Mouse (Mus musculus) heart, embryonic 13.5 days (tissue): ENCODE results near the gene Ambp. TPM values are rescaled to one million over a fixed set of nuclear protein-coding genes. Genes with fewer than 3 reads are reported as not detected.

ENCODE experiments used
- ATAC-seq: fragments of 200-750 bp; cut with Nextera tagmentation; 2 replicates; pipeline ENCODE4 v1.8.0; 2017; ENCODE audit warnings: moderate TSS enrichment; ENCODE audit not compliant: insufficient number of reproducible peaks, low FRiP score, low TSS enrichment; ENCODE audit errors: extremely low read depth
- H3K27ac ChIP-seq: fragments of 300-500 bp; sonication (generic); replicated peaks from 2 replicates; pipeline ENCODE4 v1.5.1; 2015; ENCODE audit warnings: moderate library complexity, mild to moderate bottlenecking, inconsistent platforms
- H3K27me3 ChIP-seq: fragments of 300-500 bp; sonication (generic); replicated peaks from 2 replicates; pipeline ENCODE4 v1.6.1; 2015; ENCODE audit warnings: mild to moderate bottlenecking, inconsistent platforms
- H3K36me3 ChIP-seq: fragments of 300-500 bp; sonication (generic); 2 replicates; pipeline ENCODE4 v1.6.1; 2015; ENCODE audit warnings: mild to moderate bottlenecking, inconsistent platforms
- H3K4me1 ChIP-seq: fragments of 300-500 bp; sonication (generic); 2 replicates; pipeline ENCODE4 v1.6.1; 2015; ENCODE audit warnings: inconsistent platforms
- H3K4me2 ChIP-seq: fragments of 300-500 bp; sonication (generic); 2 replicates; pipeline ENCODE4 v1.6.1; 2015; ENCODE audit warnings: inconsistent platforms, mild to moderate bottlenecking, moderate library complexity
- H3K4me3 ChIP-seq: fragments of 300-500 bp; sonication (generic); 2 replicates; pipeline ENCODE4 v1.5.1; 2015; ENCODE audit warnings: moderate library complexity, mild to moderate bottlenecking, inconsistent platforms
- H3K9ac ChIP-seq: fragments of 300-500 bp; sonication (generic); 2 replicates; pipeline ENCODE4 v1.6.1; 2015; ENCODE audit warnings: inconsistent platforms, mild to moderate bottlenecking, moderate library complexity
- H3K9me3 ChIP-seq: fragments of 300-500 bp; sonication (generic); 2 replicates; pipeline ENCODE4 v1.6.1; 2016; ENCODE audit warnings: inconsistent platforms
- WGBS: fragments of 180-500 bp; shearing (Covaris S2); methylation state at CpG from one replicate; pipeline ENCODE4 v1.1.7; 2015; ENCODE audit warnings: mixed read lengths; 5-methylcytosine and 5-hydroxymethylcytosine counted together
- polyA plus RNA-seq: library from polyadenylated mRNA; unstranded; fragments of >200 nt; fragmentation: Nextera tagmentation; extraction: Ambion mirVana; gene quantifications from 2 replicates; pipeline ENCODE4 v1.2.1, GENCODE M21; 2015

The Ambp gene
- 3.2 and 26.2 TPM in 2 replicates for polyA plus RNA-seq

DNA sequence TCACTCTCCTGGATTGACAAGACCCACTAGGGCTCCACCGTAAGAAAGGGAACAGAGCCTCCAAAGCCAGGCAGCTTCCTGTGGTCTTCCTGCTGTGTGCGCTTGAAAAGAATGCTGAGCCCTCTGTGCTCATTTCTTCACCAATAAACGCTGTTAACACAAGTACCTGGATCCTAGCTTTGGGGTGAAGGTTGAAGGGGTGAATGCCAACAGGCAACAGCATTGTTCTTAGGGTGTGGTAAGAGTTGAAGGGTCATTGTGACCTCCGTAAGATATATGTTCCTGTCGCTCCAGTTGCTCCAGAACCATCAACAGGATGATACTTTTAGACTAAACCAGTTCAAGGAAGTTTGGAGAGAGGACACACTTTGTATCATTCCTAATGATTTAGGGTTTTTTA is at the start of gene Ambp:
TSS of gene Ambp (minus strand) at position 101 of the 400 bp plus-strand sequence.
- 58% methylated on average over 5 of the region's 5 CpGs for WGBS
- Histone ChIP-seq H3K4me2 (no peak within 1 kb of the TSS), H3K36me3 (no peaks in the 10 kb centered on the region), H3K4me3 (no peak within 1 kb of the TSS), H3K27me3 (peaks cover 7% of the 10 kb centered on the region; the same call in 1 of the 2 replicates), H3K9me3 (no peaks in the 10 kb centered on the region), H3K27ac (no peak within 1 kb of the TSS), H3K9ac (no peak within 1 kb of the TSS), H3K4me1 (no peaks in the 10 kb centered on the region; the same call in 1 of the 2 replicates)
- ATAC-seq, result no peak

DNA sequence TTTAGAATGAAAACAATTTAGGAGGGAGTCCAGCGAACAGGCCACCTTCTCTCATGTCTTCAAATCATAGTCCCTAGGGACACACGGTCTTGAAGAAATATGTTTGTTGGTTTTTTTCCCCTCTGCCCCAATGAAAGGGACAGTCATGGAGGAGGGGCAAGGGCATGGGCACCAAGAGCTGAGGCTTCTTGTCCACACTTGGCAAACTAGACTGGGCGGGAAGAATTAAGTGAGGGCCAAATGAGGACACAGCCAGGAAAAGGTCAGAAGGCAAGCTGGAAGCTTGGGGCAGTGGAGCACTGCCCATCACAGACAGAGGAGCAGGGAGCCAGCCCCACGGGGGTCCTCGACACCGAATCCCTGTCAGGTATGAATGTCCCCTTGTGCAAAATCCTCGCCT is 49.3 kb upstream of the Ambp start:
- ATAC-seq, result no peak
- H3K4me2 ChIP-seq, result no peak overlapping the region
- WGBS, result 78% methylated on average over 7 of the region's 7 CpGs

DNA sequence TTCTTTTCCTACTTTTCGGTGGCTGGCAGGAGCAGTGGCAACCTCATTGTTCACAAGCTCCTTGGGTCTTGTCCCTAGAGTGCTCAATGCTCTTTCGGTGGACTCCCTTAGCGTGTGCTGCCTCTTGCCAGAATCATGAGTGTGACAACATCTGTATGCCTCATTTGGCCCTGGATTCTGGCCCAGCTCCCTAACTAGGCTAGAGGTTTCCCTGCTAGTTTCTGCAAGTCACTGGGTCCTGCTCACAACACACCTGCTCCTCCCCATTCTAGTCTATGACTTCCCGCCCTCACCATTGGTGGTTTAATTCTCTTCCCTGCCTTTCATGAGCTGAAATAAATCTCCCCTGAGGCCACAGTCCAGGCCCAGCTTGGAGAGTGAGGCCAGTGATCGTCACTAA is 44.8 kb upstream of the Ambp start:
- Histone ChIP-seq H3K4me2 (no peak overlapping the region), H3K9ac (no peak overlapping the region), H3K9me3 (no peaks in the 10 kb centered on the region), H3K4me3 (no peak overlapping the region), H3K27ac (no peak overlapping the region), H3K36me3 (no peaks in the 10 kb centered on the region), H3K4me1 (no peaks in the 10 kb centered on the region), H3K27me3 (no peaks in the 10 kb centered on the region)
- 83% methylated on average over 5 of the region's 5 CpGs for WGBS
- no peak for ATAC-seq

More for the DNA sequence above, 49.3 kb upstream of the Ambp start:
- no peak overlapping the region for H3K4me3 ChIP-seq
- H3K4me1 ChIP-seq, result peaks cover 29% of the 10 kb centered on the region
- H3K9me3 ChIP-seq, result no peaks in the 10 kb centered on the region
- no peaks in the 10 kb centered on the region for H3K27me3 ChIP-seq
- no peak overlapping the region for H3K27ac ChIP-seq
- no peak overlapping the region for H3K9ac ChIP-seq
- no peaks in the 10 kb centered on the region for H3K36me3 ChIP-seq

DNA sequence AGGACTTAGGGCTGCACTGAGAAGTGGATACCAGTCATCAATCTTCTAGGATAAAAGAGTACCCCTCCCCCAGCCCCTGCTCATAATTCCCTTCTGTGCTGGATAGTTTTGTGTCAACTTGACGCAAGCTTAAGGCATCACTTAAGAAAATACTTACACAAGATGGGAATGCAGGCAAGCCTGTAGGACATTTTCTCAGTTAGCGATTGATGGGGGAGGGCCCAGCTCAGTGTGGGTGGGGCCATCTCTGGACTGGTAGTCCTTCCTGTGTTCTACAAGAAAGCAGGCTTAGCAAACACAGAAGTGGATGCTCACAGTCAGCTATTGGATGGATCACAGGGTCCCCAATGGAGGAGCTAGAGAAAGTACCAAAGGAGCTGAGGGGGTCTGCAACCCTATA is 39.8 kb upstream of the Ambp start:
- H3K27ac ChIP-seq, result no peak overlapping the region
- H3K27me3 ChIP-seq, result peaks cover 7% of the 10 kb centered on the region; the same call in 1 of the 2 replicates
- no peak overlapping the region for H3K4me2 ChIP-seq
- H3K9ac ChIP-seq, result no peak overlapping the region
- 69% methylated on average over 2 of the region's 2 CpGs for WGBS
- H3K36me3 ChIP-seq, result no peaks in the 10 kb centered on the region
- no peaks in the 10 kb centered on the region for H3K9me3 ChIP-seq
- peaks cover 8% of the 10 kb centered on the region for H3K4me1 ChIP-seq
- H3K4me3 ChIP-seq, result no peak overlapping the region
- ATAC-seq, result no peak

DNA sequence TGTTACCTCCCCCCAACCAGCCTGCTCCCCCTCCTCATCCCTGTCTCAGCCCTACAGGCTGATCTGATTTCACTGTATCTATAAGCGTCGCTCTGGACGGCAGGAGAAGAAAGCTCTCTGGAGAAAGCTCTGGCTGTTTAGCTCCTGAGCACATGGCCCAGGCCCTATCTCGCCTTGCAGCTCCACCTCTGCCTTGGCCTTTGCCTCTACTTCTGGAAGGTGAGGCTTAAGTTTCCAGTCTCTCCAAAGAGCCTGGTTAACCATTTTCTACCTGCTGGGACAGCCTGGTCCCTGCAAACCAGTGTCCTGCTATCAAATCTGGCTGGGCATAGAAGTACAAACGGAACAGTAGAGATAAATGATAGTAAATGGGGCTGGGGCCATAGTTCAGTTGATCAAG is 37.0 kb upstream of the Ambp start:
- no peak overlapping the region for H3K4me2 ChIP-seq
- H3K27me3 ChIP-seq, result peaks cover 7% of the 10 kb centered on the region; the same call in 1 of the 2 replicates
- 38% methylated on average over 5 of the region's 5 CpGs for whole genome bisulfite sequencing
- no peak overlapping the region for H3K9ac ChIP-seq
- H3K4me3 ChIP-seq, result no peak overlapping the region
- no peak for ATAC-seq
- no peaks in the 10 kb centered on the region for H3K36me3 ChIP-seq
- H3K4me1 ChIP-seq, result peaks cover 14% of the 10 kb centered on the region
- no peaks in the 10 kb centered on the region for H3K9me3 ChIP-seq
- no peak overlapping the region for H3K27ac ChIP-seq

DNA sequence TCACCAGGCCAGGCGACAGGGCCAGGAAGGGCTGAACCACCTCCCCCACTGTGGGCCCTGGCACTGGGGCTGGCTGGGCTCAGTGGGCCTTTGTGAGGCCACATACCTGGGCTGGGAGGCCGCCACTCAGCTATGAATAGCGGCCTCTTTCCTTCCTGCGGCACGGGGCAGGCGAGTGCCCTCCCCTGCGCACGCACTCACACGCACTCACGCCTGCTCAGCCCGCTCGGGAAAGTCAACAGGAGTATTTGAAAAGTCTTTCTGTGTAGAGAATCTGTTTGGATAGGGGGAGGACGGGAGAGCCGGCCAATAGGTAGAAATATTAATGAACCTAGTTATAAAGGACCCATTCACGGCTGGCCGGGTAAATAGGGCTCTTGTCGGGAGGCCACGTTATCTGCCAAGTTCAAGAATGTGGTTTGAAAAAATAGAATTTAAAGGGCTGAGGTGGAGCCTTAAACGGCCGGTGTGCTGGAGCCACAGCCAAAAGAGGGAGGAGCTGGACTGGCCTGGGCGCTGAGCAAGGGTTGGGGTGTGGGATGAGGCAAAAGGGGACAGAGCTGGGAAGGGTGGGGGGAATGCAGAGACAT is 31.8 kb upstream of the Ambp start:
- 43% methylated on average over 21 of the region's 21 CpGs for WGBS
- peak; percentile 33; the same call in 1 of the 2 replicates for ATAC-seq
- peak overlapping the region; percentile 42 for H3K4me2 ChIP-seq

DNA sequence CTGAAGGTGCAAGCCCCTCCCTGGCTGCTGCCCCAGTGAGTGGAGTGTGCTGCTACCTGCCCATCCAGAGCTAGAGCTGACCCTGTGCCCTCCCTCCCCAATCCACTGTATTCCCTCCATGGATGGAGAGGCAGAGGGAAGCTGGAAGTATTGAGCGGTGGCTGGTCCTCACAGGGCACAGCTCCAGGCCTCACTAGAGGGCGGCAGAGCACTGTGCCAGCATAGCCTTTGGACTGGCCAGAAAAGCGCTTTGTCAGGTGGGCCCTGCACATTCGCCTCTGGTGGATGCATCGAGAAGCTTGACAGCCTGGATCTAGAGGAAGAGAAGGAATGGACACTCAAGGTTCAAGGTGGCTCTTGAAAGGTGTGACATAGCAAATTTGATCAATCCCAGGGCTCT is 27.0 kb upstream of the Ambp start:
- Histone ChIP-seq H3K4me2 (no peak overlapping the region), H3K27me3 (peaks cover 15% of the 10 kb centered on the region), H3K9ac (no peak overlapping the region), H3K9me3 (no peaks in the 10 kb centered on the region), H3K27ac (no peak overlapping the region), H3K4me3 (no peak overlapping the region), H3K4me1 (peaks cover 16% of the 10 kb centered on the region), H3K36me3 (no peaks in the 10 kb centered on the region)
- 5% methylated on average over 5 of the region's 5 CpGs for WGBS
- no peak for ATAC-seq

More for the DNA sequence above, 31.8 kb upstream of the Ambp start:
- Histone ChIP-seq H3K9me3 (no peaks in the 10 kb centered on the region), H3K27me3 (peaks cover 23% of the 10 kb centered on the region), H3K4me1 (peaks cover 26% of the 10 kb centered on the region), H3K4me3 (no peak overlapping the region), H3K9ac (0 out of 2 replicates have a peak overlapping the region, but pooled peaks have one; percentile 12), H3K27ac (peak overlapping the region; percentile 56), H3K36me3 (no peaks in the 10 kb centered on the region)

DNA sequence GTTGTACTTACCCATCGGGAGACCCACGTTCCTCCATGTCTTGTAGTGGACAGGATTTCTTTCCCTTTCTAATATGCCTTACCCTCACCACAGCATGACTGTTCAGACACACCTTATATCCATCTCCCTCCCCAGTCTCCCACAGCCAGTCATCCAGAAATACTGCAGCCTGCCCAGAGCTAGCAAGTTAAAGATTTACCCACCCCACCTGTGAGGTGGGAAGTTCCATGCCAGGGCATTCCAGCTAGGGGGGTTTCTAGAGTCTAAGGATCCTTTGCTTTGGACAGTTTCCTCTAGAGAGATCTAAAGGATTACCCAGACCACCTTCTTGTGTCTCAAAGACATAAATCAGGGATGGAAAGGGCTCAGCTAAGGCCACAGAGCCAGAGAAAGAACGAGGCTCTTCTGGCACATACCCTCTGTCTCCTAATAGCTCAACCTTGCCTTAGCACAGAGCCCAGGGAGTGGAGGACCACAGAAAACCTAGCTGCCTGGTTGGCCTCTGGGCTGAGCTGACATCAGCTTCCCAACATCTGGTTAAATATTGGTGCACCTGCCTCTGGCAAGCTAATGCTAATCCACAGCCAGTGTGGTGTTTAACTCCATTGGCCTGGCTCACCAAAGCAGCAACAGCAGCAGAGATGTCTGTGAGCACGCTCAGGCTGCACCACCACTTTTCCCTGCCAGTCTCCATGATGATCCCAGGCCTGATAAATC is 17.5 kb upstream of the Ambp start, which contains the start of gene Kif12:
TSS of gene Kif12 (minus strand) at position 163 of the 717 bp plus-strand sequence.
- no peak within 1 kb of the TSS for H3K27ac ChIP-seq

DNA sequence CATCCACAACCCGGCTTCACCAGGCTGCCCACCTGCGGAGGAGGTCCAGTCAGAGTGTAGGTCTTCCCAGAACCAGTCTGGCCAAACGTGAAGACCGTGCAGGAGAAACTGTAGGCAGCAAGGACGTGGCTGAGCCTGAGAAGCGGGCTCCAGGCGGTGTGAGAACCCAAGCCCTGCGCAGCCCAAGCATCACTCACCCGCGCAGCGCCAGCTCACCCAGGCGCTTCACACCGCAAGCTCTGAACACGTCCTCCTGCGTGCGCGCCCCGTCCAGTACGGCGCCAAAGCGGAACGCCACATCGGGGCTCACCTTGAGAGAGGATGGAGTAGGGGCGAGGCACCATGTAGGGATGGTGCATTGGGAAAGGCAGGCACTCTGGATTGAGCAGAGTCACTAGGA is 16.5 kb upstream of the Ambp start:
- Histone ChIP-seq H3K27ac (no peak overlapping the region), H3K4me1 (no peaks in the 10 kb centered on the region), H3K4me2 (no peak overlapping the region), H3K4me3 (no peak overlapping the region), H3K36me3 (no peaks in the 10 kb centered on the region), H3K9me3 (no peaks in the 10 kb centered on the region), H3K9ac (no peak overlapping the region), H3K27me3 (peaks cover 66% of the 10 kb centered on the region)
- 32% methylated on average over 24 of the region's 24 CpGs for WGBS
- no peak for ATAC-seq

More for the DNA sequence above, 17.5 kb upstream of the Ambp start, which contains the start of gene Kif12:
- Histone ChIP-seq H3K4me2 (no peak within 1 kb of the TSS), H3K9ac (no peak within 1 kb of the TSS), H3K4me3 (no peak within 1 kb of the TSS), H3K4me1 (no peaks in the 10 kb centered on the region), H3K27me3 (peaks cover 62% of the 10 kb centered on the region), H3K9me3 (no peaks in the 10 kb centered on the region), H3K36me3 (no peaks in the 10 kb centered on the region)
- 65% methylated on average over 4 of the region's 4 CpGs for WGBS
- ATAC-seq, result no peak

DNA sequence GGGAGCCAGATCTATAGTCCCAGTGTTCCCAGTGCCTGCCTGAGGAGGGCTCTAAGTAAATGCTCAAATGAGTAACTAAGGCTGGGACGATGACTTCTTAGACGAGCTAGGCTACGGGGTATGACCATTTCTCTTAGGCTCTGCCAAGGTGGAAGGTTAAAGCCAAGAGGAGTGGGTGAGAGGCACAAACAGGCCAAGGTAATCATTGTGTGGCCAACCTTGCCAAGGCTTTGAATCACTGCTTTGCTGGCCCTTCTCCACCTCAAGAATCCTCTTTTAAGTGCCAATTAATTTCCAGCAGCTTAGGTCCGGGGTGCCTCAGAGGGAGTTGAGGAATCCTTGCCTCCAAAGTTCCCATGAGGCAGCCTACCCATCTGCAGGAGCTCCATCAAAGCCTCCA is 15.5 kb upstream of the Ambp start:
- Histone ChIP-seq H3K36me3 (no peaks in the 10 kb centered on the region), H3K4me3 (no peak overlapping the region), H3K27me3 (peaks cover 66% of the 10 kb centered on the region), H3K4me1 (no peaks in the 10 kb centered on the region), H3K9ac (no peak overlapping the region), H3K27ac (no peak overlapping the region), H3K4me2 (no peak overlapping the region), H3K9me3 (no peaks in the 10 kb centered on the region)
- WGBS, result 74% methylated on average over 4 of the region's 4 CpGs
- ATAC-seq, result no peak

DNA sequence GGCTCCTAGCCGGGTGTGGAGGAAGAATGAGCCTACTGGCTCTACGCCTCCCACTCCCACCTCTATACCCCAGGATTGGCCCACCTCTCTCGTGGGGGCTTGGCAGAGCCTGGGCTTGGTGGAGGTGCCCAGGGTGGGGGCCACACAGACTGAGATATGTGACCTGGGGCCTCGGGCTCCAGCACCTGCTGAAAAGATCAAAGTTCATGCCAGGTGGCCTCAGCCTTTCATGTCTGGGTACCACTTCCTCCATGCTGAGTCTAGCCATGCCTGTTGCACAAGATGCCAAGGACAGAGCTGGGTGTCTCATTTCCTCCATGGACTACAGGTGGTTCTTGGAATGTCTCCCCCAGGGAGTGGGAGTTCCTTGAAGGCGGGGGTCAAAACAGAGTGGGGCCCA is 11.7 kb upstream of the Ambp start:
- 74% methylated on average over 5 of the region's 5 CpGs for WGBS
- no peak for ATAC-seq
- H3K4me3 ChIP-seq, result no peak overlapping the region
- H3K4me2 ChIP-seq, result no peak overlapping the region
- no peak overlapping the region for H3K27ac ChIP-seq
- H3K36me3 ChIP-seq, result no peaks in the 10 kb centered on the region
- H3K27me3 ChIP-seq, result peaks cover 46% of the 10 kb centered on the region
- no peak overlapping the region for H3K9ac ChIP-seq
- H3K9me3 ChIP-seq, result no peaks in the 10 kb centered on the region
- no peaks in the 10 kb centered on the region for H3K4me1 ChIP-seq
